Comparison of ENCODE assay signal across 13 mouse cellular contexts in genomic region chr12:77546165-77546564, GRCm38 (mm10).
"Had no signal": no experiment of that assay in that cellular context is flagged by ENCODE, and none has a peak within 500 bp of the region (broad histone marks: within the 10 kb centered on the region; RNA-seq: fewer than 3 reads in every experiment).

No protein-coding gene starts in this region.

- H3K4me1 ChIP-seq: liver, embryonic 13.5 days; lung, embryonic 15.5 days; megakaryocyte, embryonic 14.5 days; midbrain, embryonic 12.5 days; stomach, embryonic 15.5 days had no signal

- H3K36me3 ChIP-seq: limb, embryonic 12.5 days; liver, embryonic 13.5 days; lung, embryonic 15.5 days; midbrain, embryonic 12.5 days; stomach, embryonic 15.5 days had no signal

- H3K4me3 ChIP-seq: left cerebral cortex, adult 2 months; limb, embryonic 12.5 days; liver, embryonic 13.5 days; lung, embryonic 15.5 days; megakaryocyte, embryonic 14.5 days; midbrain, embryonic 12.5 days; stomach, embryonic 15.5 days had no signal

- H3K4me2 ChIP-seq: limb, embryonic 12.5 days; liver, embryonic 13.5 days; lung, embryonic 15.5 days; midbrain, embryonic 12.5 days; stomach, embryonic 15.5 days had no signal

- H3K9me3 ChIP-seq: limb, embryonic 12.5 days; liver, embryonic 13.5 days; lung, embryonic 15.5 days; midbrain, embryonic 12.5 days; stomach, embryonic 15.5 days had no signal

- H3K27ac ChIP-seq: left cerebral cortex, adult 2 months; limb, embryonic 12.5 days; liver, embryonic 13.5 days; lung, embryonic 15.5 days; macrophage; midbrain, embryonic 12.5 days; stomach, embryonic 15.5 days had no signal

- ATAC-seq: liver, postnatal 0 days; midbrain, embryonic 16.5 days had no signal

- H3K27me3 ChIP-seq: limb, embryonic 12.5 days; liver, embryonic 13.5 days; lung, embryonic 15.5 days; midbrain, embryonic 12.5 days; stomach, embryonic 15.5 days had no signal

- H3K9ac ChIP-seq: limb, embryonic 12.5 days; liver, embryonic 13.5 days; liver, postnatal 0 days; lung, embryonic 15.5 days; midbrain, embryonic 12.5 days; stomach, embryonic 15.5 days had no signal

- DNase-seq: kidney, adult 8-10 months; liver; liver, embryonic 13.5 days; liver, postnatal 0 days; lung, postnatal 14 days had no signal
